Mouse (Mus musculus): ENCODE data around the gene Gm28048.

- TF ChIP-seq POLR2A (IDR thresholded peaks at IDR 0.05; ENCODE audit: control insufficient read depth, low read depth, low read length) (peak; percentile 92), CTCF (IDR thresholded peaks at IDR 0.05; ENCODE audit: control insufficient read depth, insufficient read depth, insufficient replicate concordance, low read depth, low read length) (no peak)
Observed at GRCm38 (mm10) chr11:22990393-22991126, 8.7 kb upstream of the Gm28048 start, which contains the start of gene Cct4.
